Mouse (Mus musculus) urinary bladder, postnatal 36 days (tissue): ENCODE measurements at regions not wholly inside any gene's neighbourhood (a gene's known extent, or its start where the extent isn't known, plus 50 kb on each side); places are given as distances from the start of the nearest gene placed in this dataset.

Source experiments
- DNase-seq, 2 experiments: peaks; one replicate each; pipeline ENCODE4 v3.0.0; 2022; ENCODE audit warnings: low spot score in 2 of 2, mixed read lengths in 1 of 2

GRCm38 (mm10) chr15:97188545-97188944 lies 58.4 kb upstream of the Pced1b start:
- DNase-seq, result no peak

GRCm38 (mm10) chr15:97187831-97188230 lies 59.1 kb upstream of the Pced1b start:
- no peak for DNase-seq

- DNase-seq, result no peak
Measured at GRCm38 (mm10) chr15:97186034-97186433, 60.9 kb upstream of the Pced1b start.

GRCm38 (mm10) chr15:97182617-97183038 lies 64.3 kb upstream of the Pced1b start:
- no peak for DNase-seq

- no peak for DNase-seq
Measured at GRCm38 (mm10) chr15:97180970-97181669, 65.8 kb upstream of the Pced1b start.

GRCm38 (mm10) chr15:97178286-97178685 lies 68.6 kb upstream of the Pced1b start:
- DNase-seq, result no peak

GRCm38 (mm10) chr15:97177806-97178205 lies 69.1 kb upstream of the Pced1b start:
- no peak for DNase-seq

GRCm38 (mm10) chr15:97174989-97175388 lies 71.9 kb upstream of the Pced1b start:
- DNase-seq, result no peak

GRCm38 (mm10) chr15:97173233-97173632 lies 73.7 kb upstream of the Pced1b start:
- no peak for DNase-seq

- peak in 1 of 2 experiments; percentile 40 for DNase-seq
Measured at GRCm38 (mm10) chr15:97170074-97170473, 76.8 kb upstream of the Pced1b start.

- DNase-seq, result no peak
Measured at GRCm38 (mm10) chr15:97169381-97169780, 77.5 kb upstream of the Pced1b start.

- DNase-seq, result no peak
Measured at GRCm38 (mm10) chr15:97167116-97167515, 79.8 kb upstream of the Pced1b start.

GRCm38 (mm10) chr15:97164616-97165015 lies 82.3 kb upstream of the Pced1b start:
- no peak for DNase-seq

- DNase-seq, result no peak
Measured at GRCm38 (mm10) chr15:97163971-97164370, 82.9 kb upstream of the Pced1b start.

GRCm38 (mm10) chr15:97163090-97163489 lies 83.8 kb upstream of the Pced1b start:
- no peak for DNase-seq

GRCm38 (mm10) chr15:97162305-97162704 lies 84.6 kb upstream of the Pced1b start:
- DNase-seq, result no peak

GRCm38 (mm10) chr15:97161530-97161929 lies 85.4 kb upstream of the Pced1b start:
- DNase-seq, result no peak

GRCm38 (mm10) chr15:97152354-97152753 lies 94.6 kb upstream of the Pced1b start:
- DNase-seq, result no peak

- DNase-seq, result no peak
Measured at GRCm38 (mm10) chr15:97151793-97152192, 95.1 kb upstream of the Pced1b start.

- no peak for DNase-seq
Measured at GRCm38 (mm10) chr15:97150983-97151735, 95.4 kb upstream of the Slc38a4 start.

- DNase-seq, result no peak
Measured at GRCm38 (mm10) chr15:97141958-97142357, 86.2 kb upstream of the Slc38a4 start.

- no peak for DNase-seq
Measured at GRCm38 (mm10) chr15:97138265-97138664, 82.5 kb upstream of the Slc38a4 start.

- peak; percentile 13 to 31 for DNase-seq
Measured at GRCm38 (mm10) chr15:97135291-97135690, 79.5 kb upstream of the Slc38a4 start.
